Mouse (Mus musculus): ENCODE measurements around the gene Bmpr1b.

The Bmpr1b gene

DNA sequence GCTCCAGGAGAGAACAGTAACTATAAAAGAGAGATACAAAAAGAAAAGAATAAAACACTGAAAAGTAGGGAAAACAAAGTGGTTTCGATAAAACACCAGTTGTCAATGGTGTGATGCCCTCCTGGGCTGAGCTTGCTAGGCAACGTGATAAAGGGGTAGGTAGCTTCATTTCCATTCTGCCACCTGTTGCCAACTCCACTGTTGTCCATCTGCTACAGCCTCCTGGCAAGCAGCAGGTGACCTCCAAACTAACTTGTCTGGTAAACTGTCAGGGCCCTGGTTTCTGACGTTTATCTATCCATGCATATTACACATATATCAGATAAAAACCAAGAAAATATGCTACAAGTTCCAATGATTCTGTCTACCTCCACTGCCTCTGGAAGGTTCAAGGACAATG, 359.6 kb downstream of the Bmpr1b start:
- DNase-seq: no peak

DNA sequence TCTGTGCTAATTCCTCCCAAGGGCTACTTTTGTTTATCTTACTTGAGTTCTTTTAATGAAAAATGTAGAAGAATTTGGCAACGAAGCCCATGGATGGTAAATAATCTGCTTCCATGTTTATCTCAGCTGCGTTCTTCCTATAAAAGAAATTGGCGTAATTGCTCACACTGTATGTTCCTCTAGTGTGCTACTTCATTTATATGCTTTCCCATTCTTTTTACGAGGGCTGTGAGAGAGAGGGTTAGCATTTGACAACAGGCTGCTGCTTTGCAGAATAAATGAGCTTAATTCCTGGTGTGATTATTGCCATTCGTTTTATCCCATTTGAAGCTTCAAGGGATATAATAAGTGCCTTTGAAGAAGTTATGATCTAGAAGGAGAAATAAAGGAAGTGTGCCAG, 365.1 kb downstream of the Bmpr1b start:
- DNase-seq: no peak

DNA sequence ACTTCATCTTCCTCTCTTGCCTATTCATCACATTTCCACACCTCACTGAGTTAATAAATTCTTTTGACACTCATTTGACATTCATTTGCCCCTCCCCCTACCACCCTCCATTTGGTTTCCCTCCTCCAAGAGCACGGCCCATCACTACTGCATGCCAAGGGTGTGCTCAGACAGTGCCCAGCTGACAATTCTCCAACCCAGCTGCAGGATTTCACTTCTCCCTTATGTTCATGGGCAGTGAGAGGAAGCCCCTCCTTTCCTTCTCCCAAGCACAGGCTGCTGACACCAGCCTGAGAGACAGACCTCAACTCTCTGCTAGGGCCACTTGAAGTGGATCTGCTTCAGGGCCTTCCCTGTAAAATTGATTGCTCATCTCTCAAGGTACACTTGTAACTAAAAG, 371.4 kb downstream of the Bmpr1b start:
- DNase-seq: no peak

DNA sequence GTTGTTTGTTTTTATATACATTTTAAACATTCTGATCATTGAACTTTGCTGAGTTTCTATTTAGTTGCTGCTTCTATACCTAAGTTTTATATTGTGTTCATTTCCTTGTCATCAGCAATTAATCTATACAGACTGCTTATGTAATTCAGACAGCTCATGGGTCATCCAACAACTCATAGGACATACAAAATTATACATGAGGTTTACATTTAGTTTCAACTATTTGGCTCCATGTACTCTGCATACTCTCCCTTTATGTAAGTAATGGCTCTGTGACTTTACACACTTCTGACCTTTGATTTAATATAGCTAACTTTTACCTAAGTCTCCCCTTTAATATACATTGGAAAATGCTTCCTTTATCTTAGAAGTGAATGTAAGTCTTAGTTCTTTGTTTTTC, 371.9 kb downstream of the Bmpr1b start:
- no peak for DNase-seq

DNA sequence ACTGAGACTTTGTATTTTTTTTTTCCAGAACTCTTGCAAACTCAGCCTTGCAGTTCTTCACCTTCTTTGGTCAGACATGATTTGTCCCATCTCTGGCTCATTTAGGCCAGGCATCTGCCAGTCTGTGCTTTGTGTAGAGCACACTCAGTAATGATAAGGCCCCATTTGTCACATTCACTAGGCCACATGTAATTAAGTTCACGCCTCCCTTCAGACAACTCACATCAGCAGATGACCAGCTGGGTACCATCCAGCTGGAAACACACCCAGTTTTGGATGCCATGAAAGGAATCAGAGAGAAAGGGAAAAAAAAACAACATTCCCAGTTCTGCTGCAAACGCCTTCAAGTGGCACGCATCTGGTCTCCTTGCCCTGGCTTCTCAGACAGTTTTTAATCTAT, 374.9 kb downstream of the Bmpr1b start:
- peak; percentile 33 for DNase-seq

DNA sequence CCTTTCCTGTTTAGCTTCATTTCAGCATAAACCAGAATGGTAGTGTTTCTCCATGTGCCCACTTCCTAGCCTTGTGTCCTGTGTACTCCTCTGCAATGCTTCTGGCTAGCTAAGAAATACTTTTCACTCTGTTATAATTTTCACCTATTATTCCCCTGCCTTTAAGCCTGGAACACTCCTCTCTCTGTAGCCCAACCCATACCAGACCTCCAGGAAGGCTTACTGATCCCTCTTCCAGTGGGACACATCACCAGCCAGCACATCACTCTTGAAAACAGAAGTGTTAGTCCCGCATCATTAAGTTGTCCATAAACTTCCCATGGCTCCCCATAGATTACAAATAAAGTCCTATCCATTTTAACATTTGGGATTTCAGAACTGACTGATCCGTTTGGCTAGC, 375.5 kb downstream of the Bmpr1b start:
- DNase-seq: no peak

DNA sequence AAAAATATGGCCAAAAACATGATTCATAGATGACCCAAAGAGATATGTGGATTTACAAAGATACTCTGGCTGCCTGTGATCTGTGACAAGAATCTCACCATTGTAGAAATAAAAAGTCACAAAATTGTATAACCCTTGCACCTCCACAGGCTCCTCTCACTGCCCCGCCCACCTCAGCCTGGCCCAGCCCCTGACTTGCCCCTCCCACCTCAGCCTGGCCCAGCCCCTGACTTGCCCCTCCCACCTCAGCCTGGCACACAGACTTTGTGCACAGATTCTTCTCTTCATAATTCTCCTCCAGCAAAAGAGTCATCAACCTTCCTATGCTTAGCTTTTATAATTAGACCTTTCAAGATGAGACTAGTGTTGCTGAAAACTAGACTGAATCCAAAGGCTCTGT, 377.1 kb downstream of the Bmpr1b start:
- DNase-seq: no peak

DNA sequence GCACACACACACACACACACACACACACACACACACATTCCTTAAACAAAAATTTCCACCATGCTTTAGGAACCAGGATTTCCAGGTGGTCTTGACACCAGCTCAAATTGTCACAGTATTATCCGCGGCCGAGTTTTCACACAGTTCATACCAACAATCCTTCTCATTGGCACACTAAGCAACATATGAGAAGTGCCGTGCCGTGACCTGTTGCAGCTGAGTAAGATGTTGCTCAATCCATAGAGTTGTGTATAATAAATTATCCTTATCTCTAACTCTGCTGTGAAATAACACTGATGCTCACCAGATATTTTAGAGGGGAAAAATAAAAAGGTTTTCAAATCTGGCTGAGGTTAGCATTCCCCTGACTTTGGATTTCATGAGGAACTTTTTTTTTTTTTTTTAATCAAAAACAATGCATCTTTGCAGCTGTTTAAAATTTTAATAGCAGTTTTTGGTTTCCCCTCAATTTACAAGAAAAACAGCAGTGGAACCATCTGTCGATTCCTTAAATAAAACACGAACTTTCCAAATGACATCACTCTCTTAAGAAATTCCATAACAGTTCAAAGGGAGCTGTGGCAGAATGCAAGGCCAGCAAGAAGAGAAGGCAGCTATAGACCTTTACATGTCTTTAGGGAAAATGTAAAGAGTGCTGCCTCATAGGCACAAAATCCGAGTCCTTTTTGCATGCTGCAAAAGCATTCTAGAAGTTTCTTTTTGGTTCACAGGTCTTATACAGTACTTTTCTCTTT, 378.0 kb downstream of the Bmpr1b start:
- no peak for DNase-seq
